Mouse (Mus musculus): ENCODE measurements around the gene Zfpm1.

DNA sequence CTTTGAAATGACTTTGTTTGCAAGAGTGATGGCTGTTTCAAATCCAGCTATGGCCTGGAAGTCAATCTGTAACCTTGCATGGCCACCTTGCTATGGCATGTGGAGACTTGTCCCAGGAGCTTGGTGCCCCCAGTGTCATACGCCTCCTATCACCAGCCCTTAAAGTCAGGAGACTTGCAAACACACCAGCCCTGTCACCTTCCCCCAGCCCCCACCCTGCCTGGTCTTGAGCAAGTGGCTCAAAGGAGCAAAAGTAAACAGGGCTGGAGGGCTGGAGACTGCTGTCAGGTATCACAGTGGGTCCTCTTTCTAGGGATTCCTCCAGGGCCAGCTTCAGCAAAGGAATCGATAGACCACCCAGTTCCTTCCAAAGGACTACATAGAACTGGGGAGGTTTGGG is 29.2 kb downstream of the Zfpm1 start:
- TF ChIP-seq CTCF (IDR thresholded peaks at IDR 0.05; ENCODE audit: low read depth) (no peak), EP300 (optimal IDR thresholded peaks at IDR 0.05) (no peak)
